Mouse (Mus musculus): Measurements from ENCODE around the gene Cabp1. TPM values are rescaled to one million over a fixed set of nuclear protein-coding genes. Genes with fewer than 3 reads are reported as not detected.
A peak's percentile ranks its signal among the peaks of the same experiment; 100 is the strongest.

Gene Cabp1
- polyA plus RNA-seq, 1 experiment from 2014 or later: 0.44 TPM

- no peaks in the 10 kb centered on the region for H3K27me3 ChIP-seq (ENCODE audit: control insufficient read depth, insufficient read depth, low read length)
- no peak for TF ChIP-seq CTCF (IDR thresholded peaks at IDR 0.05; ENCODE audit: low read depth)
- TF ChIP-seq EP300 (optimal IDR thresholded peaks at IDR 0.05): no peak
- no peaks in the 10 kb centered on the region for H3K4me1 ChIP-seq (replicated peaks; ENCODE audit: control insufficient read depth, insufficient read depth)
- no peaks in the 10 kb centered on the region for H3K9me3 ChIP-seq (ENCODE audit: control insufficient read depth, low read length)
- no peak for DNase-seq (ENCODE audit: low spot score)
- no peak overlapping the region for H3K4me3 ChIP-seq (ENCODE audit: low read depth, low read length)
- no peak overlapping the region for H3K4me2 ChIP-seq (replicated peaks; ENCODE audit: low read depth)
- ATAC-seq (ENCODE audit: low FRiP score, low TSS enrichment): no peak
- 83% methylated on average over 6 of the region's 6 CpGs for WGBS
- no peak overlapping the region for H3K9ac ChIP-seq (ENCODE audit: low read length)
- H3K36me3 ChIP-seq (ENCODE audit: control insufficient read depth, insufficient read depth, low read length): no peaks in the 10 kb centered on the region
- no peak overlapping the region for H3K27ac ChIP-seq (replicated peaks)
Measured at GRCm38 (mm10) chr5:115177866-115178265, 16.3 kb downstream of the Cabp1 start.

GRCm38 (mm10) chr5:115174554-115174953 is 19.6 kb downstream of the Cabp1 start:
- Histone ChIP-seq H3K4me3 (ENCODE audit: low read depth, low read length) (no peak overlapping the region), H3K4me2 (replicated peaks; ENCODE audit: low read depth) (no peak overlapping the region), H3K27me3 (ENCODE audit: control insufficient read depth, insufficient read depth, low read length) (no peaks in the 10 kb centered on the region), H3K27ac (replicated peaks) (no peak overlapping the region), H3K36me3 (ENCODE audit: control insufficient read depth, insufficient read depth, low read length) (no peaks in the 10 kb centered on the region), H3K9me3 (ENCODE audit: control insufficient read depth, low read length) (no peaks in the 10 kb centered on the region), H3K9ac (ENCODE audit: low read length) (no peak overlapping the region), H3K4me1 (replicated peaks; ENCODE audit: control insufficient read depth, insufficient read depth) (no peaks in the 10 kb centered on the region)
- no peak for ATAC-seq (ENCODE audit: low FRiP score, low TSS enrichment)
- peak; percentile 56 for TF ChIP-seq CTCF (IDR thresholded peaks at IDR 0.05; ENCODE audit: low read depth)
- TF ChIP-seq EP300 (optimal IDR thresholded peaks at IDR 0.05): no peak
- DNase-seq (ENCODE audit: low spot score): no peak
- 93% methylated on average over 1 of the region's 1 CpGs for WGBS

- Histone ChIP-seq H3K36me3 (ENCODE audit: control insufficient read depth, insufficient read depth, low read length) (no peaks in the 10 kb centered on the region), H3K4me1 (replicated peaks; ENCODE audit: control insufficient read depth, insufficient read depth) (peaks cover 6% of the 10 kb centered on the region), H3K9ac (ENCODE audit: low read length) (no peak overlapping the region), H3K4me2 (replicated peaks; ENCODE audit: low read depth) (no peak overlapping the region), H3K9me3 (ENCODE audit: control insufficient read depth, low read length) (no peaks in the 10 kb centered on the region), H3K4me3 (ENCODE audit: low read depth, low read length) (no peak overlapping the region), H3K27ac (replicated peaks) (no peak overlapping the region), H3K27me3 (ENCODE audit: control insufficient read depth, insufficient read depth, low read length) (no peaks in the 10 kb centered on the region)
- DNase-seq (ENCODE audit: low spot score): no peak
- ATAC-seq (ENCODE audit: low FRiP score, low TSS enrichment): no peak
- no peak for TF ChIP-seq CTCF (IDR thresholded peaks at IDR 0.05; ENCODE audit: low read depth)
- no peak for TF ChIP-seq EP300 (optimal IDR thresholded peaks at IDR 0.05)
- 60% methylated on average over 8 of the region's 8 CpGs for WGBS
Measured at GRCm38 (mm10) chr5:115170150-115170549, 24.0 kb downstream of the Cabp1 start.

- WGBS: 34% methylated on average over 27 of the region's 27 CpGs
- Histone ChIP-seq H3K27me3 (ENCODE audit: control insufficient read depth, insufficient read depth, low read length) (no peaks in the 10 kb centered on the region), H3K4me3 (ENCODE audit: low read depth, low read length) (no peak overlapping the region), H3K9ac (ENCODE audit: low read length) (0 out of 2 replicates have a peak overlapping the region, but pooled peaks have one; percentile 18), H3K4me2 (replicated peaks; ENCODE audit: low read depth) (0 out of 2 replicates have a peak overlapping the region, but pooled peaks have one; percentile 8), H3K27ac (replicated peaks) (peak overlapping the region; percentile 40; the same call in 1 of the 2 replicates), H3K4me1 (replicated peaks; ENCODE audit: control insufficient read depth, insufficient read depth) (peaks cover 6% of the 10 kb centered on the region), H3K9me3 (ENCODE audit: control insufficient read depth, low read length) (no peaks in the 10 kb centered on the region), H3K36me3 (ENCODE audit: control insufficient read depth, insufficient read depth, low read length) (no peaks in the 10 kb centered on the region)
- ATAC-seq (ENCODE audit: low FRiP score, low TSS enrichment): peak; percentile 32; the same call in 1 of the 2 replicates
- TF ChIP-seq CTCF (IDR thresholded peaks at IDR 0.05; ENCODE audit: low read depth): no peak
- no peak for TF ChIP-seq EP300 (optimal IDR thresholded peaks at IDR 0.05)
- no peak for DNase-seq (ENCODE audit: low spot score)
Measured at GRCm38 (mm10) chr5:115168641-115169415, 25.4 kb downstream of the Cabp1 start.

GRCm38 (mm10) chr5:115167396-115167795 is 26.8 kb downstream of the Cabp1 start:
- Histone ChIP-seq H3K27me3 (ENCODE audit: control insufficient read depth, insufficient read depth, low read length) (no peaks in the 10 kb centered on the region), H3K9ac (ENCODE audit: low read length) (no peak overlapping the region), H3K4me1 (replicated peaks; ENCODE audit: control insufficient read depth, insufficient read depth) (peaks cover 6% of the 10 kb centered on the region), H3K4me2 (replicated peaks; ENCODE audit: low read depth) (no peak overlapping the region), H3K36me3 (ENCODE audit: control insufficient read depth, insufficient read depth, low read length) (no peaks in the 10 kb centered on the region), H3K9me3 (ENCODE audit: control insufficient read depth, low read length) (no peaks in the 10 kb centered on the region), H3K4me3 (ENCODE audit: low read depth, low read length) (no peak overlapping the region), H3K27ac (replicated peaks) (no peak overlapping the region)
- ATAC-seq (ENCODE audit: low FRiP score, low TSS enrichment) (no peak), DNase-seq (ENCODE audit: low spot score) (no peak)
- WGBS: 60% methylated on average over 6 of the region's 6 CpGs
- TF ChIP-seq CTCF (IDR thresholded peaks at IDR 0.05; ENCODE audit: low read depth) (no peak), EP300 (optimal IDR thresholded peaks at IDR 0.05) (no peak)

GRCm38 (mm10) chr5:115166815-115167194 is 27.4 kb downstream of the Cabp1 start:
- no peak overlapping the region for H3K4me3 ChIP-seq (ENCODE audit: low read depth, low read length)
- H3K4me1 ChIP-seq (replicated peaks; ENCODE audit: control insufficient read depth, insufficient read depth): peaks cover 6% of the 10 kb centered on the region
- DNase-seq (ENCODE audit: low spot score) (no peak), ATAC-seq (ENCODE audit: low FRiP score, low TSS enrichment) (no peak)
- H3K4me2 ChIP-seq (replicated peaks; ENCODE audit: low read depth): no peak overlapping the region
- no peaks in the 10 kb centered on the region for H3K9me3 ChIP-seq (ENCODE audit: control insufficient read depth, low read length)
- TF ChIP-seq EP300 (optimal IDR thresholded peaks at IDR 0.05) (no peak), CTCF (IDR thresholded peaks at IDR 0.05; ENCODE audit: low read depth) (no peak)
- no peak overlapping the region for H3K9ac ChIP-seq (ENCODE audit: low read length)
- 68% methylated on average over 7 of the region's 7 CpGs for WGBS
- no peaks in the 10 kb centered on the region for H3K27me3 ChIP-seq (ENCODE audit: control insufficient read depth, insufficient read depth, low read length)
- H3K36me3 ChIP-seq (ENCODE audit: control insufficient read depth, insufficient read depth, low read length): no peaks in the 10 kb centered on the region
- H3K27ac ChIP-seq (replicated peaks): 0 out of 2 replicates have a peak overlapping the region, but pooled peaks have one; percentile 30

Data from stomach, postnatal 0 days (tissue).